Mouse (Mus musculus): ENCODE data around the gene Ccr7. TPM values are rescaled to one million over a fixed set of nuclear protein-coding genes. Genes with fewer than 3 reads are reported as not detected.

The Ccr7 gene
- polyA plus RNA-seq, 1 experiment from 2014 or later: 0.36 TPM

DNA sequence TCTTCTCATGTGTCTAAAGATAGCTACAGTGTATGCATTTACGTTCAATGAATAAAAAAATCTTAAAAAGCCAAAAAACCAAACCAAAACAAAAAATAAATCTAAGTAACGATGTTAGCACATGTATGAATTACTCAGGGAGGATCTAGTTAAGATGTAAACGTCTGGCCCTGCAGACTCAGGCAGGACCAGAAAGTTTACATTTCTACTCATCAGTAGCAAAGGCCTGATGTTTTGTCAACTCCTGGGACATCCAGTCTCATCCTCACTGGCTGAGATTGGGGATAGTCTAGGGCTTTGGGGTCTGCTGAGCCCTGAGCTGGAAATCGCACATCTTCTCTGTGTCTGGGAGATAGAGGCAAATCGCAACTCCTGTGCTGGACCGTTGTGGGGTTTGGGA lies 8.3 kb downstream of the Ccr7 start:
- H3K4me2 ChIP-seq: no peak overlapping the region
- no peak for ATAC-seq (replicated peaks; ENCODE audit: insufficient number of reproducible peaks, low FRiP score, low TSS enrichment)
- no peaks in the 10 kb centered on the region for H3K9me3 ChIP-seq (replicated peaks; ENCODE audit: control insufficient read depth, low read length)
- H3K4me3 ChIP-seq (ENCODE audit: low read depth, low read length): no peak overlapping the region
- peaks cover 4% of the 10 kb centered on the region for H3K27me3 ChIP-seq (ENCODE audit: control insufficient read depth, insufficient read depth, low read length)
- peaks cover 45% of the 10 kb centered on the region for H3K4me1 ChIP-seq (ENCODE audit: control insufficient read depth, insufficient read depth, low read length)
- WGBS (ENCODE audit: insufficient replicate concordance): 58% methylated on average over 6 of the region's 6 CpGs
- no peak overlapping the region for H3K9ac ChIP-seq (ENCODE audit: low read depth, low read length)
- H3K36me3 ChIP-seq (ENCODE audit: control insufficient read depth, insufficient read depth, low read length): no peaks in the 10 kb centered on the region
- H3K27ac ChIP-seq (ENCODE audit: low read depth, low read length): peak overlapping the region; percentile 89; the same call in 1 of the 2 replicates

DNA sequence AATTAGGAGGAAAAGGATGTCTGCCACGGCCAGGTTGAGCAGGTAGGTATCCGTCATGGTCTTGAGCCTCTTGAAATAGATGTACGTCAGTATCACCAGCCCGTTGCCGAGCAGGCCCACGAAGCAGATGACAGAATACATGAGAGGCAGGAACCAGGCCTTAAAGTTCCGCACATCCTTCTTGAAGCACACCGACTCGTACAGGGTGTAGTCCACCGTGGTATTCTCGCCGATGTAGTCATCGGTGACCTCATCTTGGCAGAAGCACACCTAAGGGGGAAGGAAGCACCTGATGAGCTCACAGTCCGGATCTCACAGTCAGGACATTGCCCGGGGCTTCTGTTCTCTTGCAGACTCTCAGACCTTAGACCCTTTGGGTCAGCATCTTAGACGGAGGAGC lies 9.1 kb downstream of the Ccr7 start:
- 92% methylated on average over 16 of the region's 16 CpGs for WGBS (ENCODE audit: insufficient replicate concordance)
- Histone ChIP-seq H3K4me3 (ENCODE audit: low read depth, low read length) (no peak overlapping the region), H3K27me3 (ENCODE audit: control insufficient read depth, insufficient read depth, low read length) (no peaks in the 10 kb centered on the region), H3K36me3 (ENCODE audit: control insufficient read depth, insufficient read depth, low read length) (no peaks in the 10 kb centered on the region), H3K9ac (ENCODE audit: low read depth, low read length) (no peak overlapping the region), H3K9me3 (replicated peaks; ENCODE audit: control insufficient read depth, low read length) (no peaks in the 10 kb centered on the region), H3K4me1 (ENCODE audit: control insufficient read depth, insufficient read depth, low read length) (peaks cover 42% of the 10 kb centered on the region), H3K4me2 (no peak overlapping the region), H3K27ac (ENCODE audit: low read depth, low read length) (no peak overlapping the region)
- no peak for ATAC-seq (replicated peaks; ENCODE audit: insufficient number of reproducible peaks, low FRiP score, low TSS enrichment)

DNA sequence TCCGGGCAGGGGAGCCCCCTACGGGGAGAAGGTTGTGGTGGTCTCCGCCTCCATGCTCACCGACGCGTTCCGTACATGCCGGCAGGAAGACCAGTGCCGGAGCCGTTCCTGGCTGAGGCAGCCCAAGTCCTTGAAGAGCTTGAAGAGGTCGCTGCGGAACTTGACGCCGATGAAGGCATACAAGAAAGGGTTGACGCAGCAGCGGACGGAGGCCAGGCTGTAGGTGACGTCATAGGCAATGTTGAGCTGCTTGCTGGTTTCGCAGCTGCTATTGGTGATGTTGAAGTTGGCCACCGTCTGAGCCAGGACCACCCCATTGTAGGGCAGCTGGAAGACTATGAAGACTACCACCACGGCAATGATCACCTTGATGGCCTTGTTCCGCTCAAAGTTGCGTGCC lies 9.9 kb downstream of the Ccr7 start:
- no peak for ATAC-seq (replicated peaks; ENCODE audit: insufficient number of reproducible peaks, low FRiP score, low TSS enrichment)
- Histone ChIP-seq H3K9me3 (replicated peaks; ENCODE audit: control insufficient read depth, low read length) (no peaks in the 10 kb centered on the region), H3K4me1 (ENCODE audit: control insufficient read depth, insufficient read depth, low read length) (peaks cover 40% of the 10 kb centered on the region), H3K27me3 (ENCODE audit: control insufficient read depth, insufficient read depth, low read length) (no peaks in the 10 kb centered on the region), H3K36me3 (ENCODE audit: control insufficient read depth, insufficient read depth, low read length) (no peaks in the 10 kb centered on the region), H3K4me2 (peak overlapping the region; percentile 20; the same call in 1 of the 2 replicates), H3K27ac (ENCODE audit: low read depth, low read length) (no peak overlapping the region), H3K4me3 (ENCODE audit: low read depth, low read length) (no peak overlapping the region), H3K9ac (ENCODE audit: low read depth, low read length) (no peak overlapping the region)
- WGBS (ENCODE audit: insufficient replicate concordance): 75% methylated on average over 23 of the region's 23 CpGs

DNA sequence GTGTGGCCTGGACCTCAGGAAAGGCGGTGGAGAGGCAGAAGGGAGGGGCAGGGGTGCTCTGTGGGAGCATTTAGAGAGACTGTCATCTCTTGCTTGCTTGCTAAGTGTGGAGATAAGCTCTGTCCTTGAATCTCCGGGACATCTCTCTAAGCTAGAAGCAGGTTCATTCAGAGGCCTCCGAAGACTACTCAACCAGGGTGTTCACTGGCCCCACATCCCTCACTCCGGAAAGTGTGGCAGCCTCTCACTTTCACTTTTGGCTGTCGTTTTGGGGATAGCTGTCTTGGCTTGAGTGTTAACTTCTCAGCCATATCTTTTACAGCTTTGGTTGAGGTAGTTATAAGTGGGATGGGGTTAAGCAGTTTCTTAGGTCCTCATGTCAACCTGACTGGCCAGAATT lies 10.4 kb downstream of the Ccr7 start:
- no peak overlapping the region for H3K4me3 ChIP-seq (ENCODE audit: low read depth, low read length)
- 26% methylated on average over 5 of the region's 5 CpGs for WGBS (ENCODE audit: insufficient replicate concordance)
- H3K27me3 ChIP-seq (ENCODE audit: control insufficient read depth, insufficient read depth, low read length): no peaks in the 10 kb centered on the region
- no peaks in the 10 kb centered on the region for H3K9me3 ChIP-seq (replicated peaks; ENCODE audit: control insufficient read depth, low read length)
- no peak overlapping the region; the same call in 1 of the 2 replicates for H3K4me2 ChIP-seq
- no peaks in the 10 kb centered on the region for H3K36me3 ChIP-seq (ENCODE audit: control insufficient read depth, insufficient read depth, low read length)
- 0 out of 2 replicates have a peak overlapping the region, but pooled peaks have one; percentile 24 for H3K9ac ChIP-seq (ENCODE audit: low read depth, low read length)
- H3K4me1 ChIP-seq (ENCODE audit: control insufficient read depth, insufficient read depth, low read length): peaks cover 36% of the 10 kb centered on the region
- ATAC-seq (replicated peaks; ENCODE audit: insufficient number of reproducible peaks, low FRiP score, low TSS enrichment): no peak
- H3K27ac ChIP-seq (ENCODE audit: low read depth, low read length): no peak overlapping the region

DNA sequence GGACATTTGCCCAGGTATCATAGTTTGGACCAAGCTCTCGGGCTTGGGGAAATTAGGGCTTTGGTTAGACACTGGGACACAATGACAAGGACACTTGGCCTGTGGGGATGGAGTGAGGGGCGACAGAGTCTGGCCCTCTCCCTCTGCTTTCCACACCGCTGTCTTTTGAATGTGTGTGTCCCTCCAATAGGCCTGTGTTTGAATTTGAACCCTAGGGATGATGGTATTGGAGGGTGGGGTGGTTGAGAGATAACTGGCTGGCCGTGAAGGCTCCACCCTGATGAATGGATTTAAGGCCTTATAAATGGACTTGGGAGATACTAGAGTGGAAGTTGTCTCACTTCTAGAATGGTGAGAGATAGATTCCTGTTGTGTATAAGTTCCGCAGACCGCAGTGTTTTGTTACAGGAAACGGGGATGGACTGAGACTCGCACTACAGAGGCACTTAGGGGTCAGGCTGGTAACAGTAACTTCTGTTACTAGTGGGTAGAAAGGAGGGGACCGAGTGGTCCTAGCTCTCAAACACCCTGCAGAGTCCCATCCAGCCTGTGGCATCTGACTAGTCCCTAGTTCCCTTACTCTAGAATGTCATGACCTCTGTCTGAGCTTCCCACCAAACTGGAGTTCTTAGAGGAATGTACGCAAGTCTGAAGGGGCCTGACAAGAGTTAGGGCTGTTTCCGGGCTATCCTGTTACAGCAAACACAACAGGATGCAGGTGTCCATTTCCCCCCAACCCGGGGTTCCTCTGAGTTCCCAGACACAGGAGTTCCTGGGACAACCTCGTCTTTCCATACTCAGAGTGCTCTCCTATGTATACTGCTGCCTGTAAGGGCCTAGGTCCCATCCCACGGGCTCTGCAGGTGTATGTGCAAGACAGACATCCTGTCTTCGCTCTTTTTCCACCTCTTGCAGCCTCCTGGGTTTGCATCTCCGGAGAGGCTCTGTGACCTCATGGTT lies 11.5 kb downstream of the Ccr7 start:
- Histone ChIP-seq H3K4me2 (no peak overlapping the region), H3K9ac (ENCODE audit: low read depth, low read length) (0 out of 2 replicates have a peak overlapping the region, but pooled peaks have one; percentile 12), H3K27me3 (ENCODE audit: control insufficient read depth, insufficient read depth, low read length) (no peaks in the 10 kb centered on the region), H3K9me3 (replicated peaks; ENCODE audit: control insufficient read depth, low read length) (no peaks in the 10 kb centered on the region), H3K27ac (ENCODE audit: low read depth, low read length) (no peak overlapping the region), H3K4me3 (ENCODE audit: low read depth, low read length) (no peak overlapping the region), H3K4me1 (ENCODE audit: control insufficient read depth, insufficient read depth, low read length) (peaks cover 25% of the 10 kb centered on the region), H3K36me3 (ENCODE audit: control insufficient read depth, insufficient read depth, low read length) (no peaks in the 10 kb centered on the region)
- WGBS (ENCODE audit: insufficient replicate concordance): 63% methylated on average over 16 of the region's 16 CpGs
- no peak for ATAC-seq (replicated peaks; ENCODE audit: insufficient number of reproducible peaks, low FRiP score, low TSS enrichment)

DNA sequence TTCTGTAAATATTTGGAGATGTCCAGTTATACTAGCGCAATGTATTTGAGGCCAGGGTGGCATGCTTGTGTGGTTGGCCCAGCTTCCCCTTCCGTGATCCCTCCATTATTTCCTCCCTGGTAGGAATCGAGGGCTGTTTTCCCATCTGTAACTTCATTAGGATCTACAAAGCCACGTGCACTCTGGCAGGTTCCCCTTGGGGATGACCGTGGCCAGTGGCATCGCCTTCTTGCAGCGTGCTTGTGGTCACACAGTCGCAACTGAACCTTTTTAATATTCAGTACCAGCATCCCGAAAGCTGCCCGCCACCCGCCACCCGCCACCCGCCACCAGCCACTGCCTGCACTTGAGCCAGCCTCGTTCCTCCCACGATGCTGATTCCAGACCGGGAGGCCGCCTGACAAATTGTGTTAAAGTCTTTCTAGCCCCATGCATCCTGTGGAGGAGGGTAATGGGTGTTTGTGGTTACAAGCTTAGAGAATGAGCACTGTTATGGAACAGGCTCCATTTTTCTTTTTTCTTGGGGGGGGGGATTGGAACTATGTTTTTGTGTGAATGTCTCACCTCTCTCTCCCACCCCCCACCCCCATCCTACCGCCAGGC lies 12.3 kb downstream of the Ccr7 start:
- peaks cover 18% of the 10 kb centered on the region for H3K4me1 ChIP-seq (ENCODE audit: control insufficient read depth, insufficient read depth, low read length)
- no peak overlapping the region for H3K27ac ChIP-seq (ENCODE audit: low read depth, low read length)

DNA sequence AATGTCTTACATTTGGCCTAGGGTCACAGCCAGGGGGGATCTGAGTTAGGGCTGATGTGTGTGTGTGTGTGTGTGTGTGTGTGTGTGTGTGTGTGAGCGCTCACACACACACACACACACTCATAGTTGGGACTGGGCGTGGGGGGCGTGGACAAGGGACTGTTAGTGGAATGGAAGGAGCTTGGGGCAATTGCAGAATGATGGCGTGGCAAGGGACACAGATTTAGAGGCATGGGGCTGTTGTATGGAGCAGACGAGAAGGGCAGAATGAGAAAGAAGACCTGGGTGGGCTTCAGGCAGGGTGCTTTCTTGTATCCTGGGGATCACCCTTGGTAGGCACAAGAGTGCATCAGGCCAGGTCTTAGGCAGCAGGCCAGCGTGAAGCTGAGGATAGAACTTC lies 12.8 kb downstream of the Ccr7 start:
- 72% methylated on average over 6 of the region's 6 CpGs for WGBS (ENCODE audit: insufficient replicate concordance)
- no peak overlapping the region for H3K4me3 ChIP-seq (ENCODE audit: low read depth, low read length)
- no peak overlapping the region for H3K27ac ChIP-seq (ENCODE audit: low read depth, low read length)
- no peak overlapping the region for H3K4me2 ChIP-seq
- H3K9ac ChIP-seq (ENCODE audit: low read depth, low read length): no peak overlapping the region
- peaks cover 12% of the 10 kb centered on the region for H3K4me1 ChIP-seq (ENCODE audit: control insufficient read depth, insufficient read depth, low read length)
- no peak for ATAC-seq (replicated peaks; ENCODE audit: insufficient number of reproducible peaks, low FRiP score, low TSS enrichment)
- no peaks in the 10 kb centered on the region for H3K9me3 ChIP-seq (replicated peaks; ENCODE audit: control insufficient read depth, low read length)
- no peaks in the 10 kb centered on the region for H3K36me3 ChIP-seq (ENCODE audit: control insufficient read depth, insufficient read depth, low read length)
- H3K27me3 ChIP-seq (ENCODE audit: control insufficient read depth, insufficient read depth, low read length): no peaks in the 10 kb centered on the region

More for the DNA sequence above, 12.3 kb downstream of the Ccr7 start:
- Histone ChIP-seq H3K36me3 (ENCODE audit: control insufficient read depth, insufficient read depth, low read length) (no peaks in the 10 kb centered on the region), H3K27me3 (ENCODE audit: control insufficient read depth, insufficient read depth, low read length) (no peaks in the 10 kb centered on the region), H3K9me3 (replicated peaks; ENCODE audit: control insufficient read depth, low read length) (no peaks in the 10 kb centered on the region), H3K4me3 (ENCODE audit: low read depth, low read length) (no peak overlapping the region), H3K9ac (ENCODE audit: low read depth, low read length) (no peak overlapping the region), H3K4me2 (no peak overlapping the region)
- WGBS (ENCODE audit: insufficient replicate concordance): 67% methylated on average over 18 of the region's 18 CpGs
- no peak for ATAC-seq (replicated peaks; ENCODE audit: insufficient number of reproducible peaks, low FRiP score, low TSS enrichment)

DNA sequence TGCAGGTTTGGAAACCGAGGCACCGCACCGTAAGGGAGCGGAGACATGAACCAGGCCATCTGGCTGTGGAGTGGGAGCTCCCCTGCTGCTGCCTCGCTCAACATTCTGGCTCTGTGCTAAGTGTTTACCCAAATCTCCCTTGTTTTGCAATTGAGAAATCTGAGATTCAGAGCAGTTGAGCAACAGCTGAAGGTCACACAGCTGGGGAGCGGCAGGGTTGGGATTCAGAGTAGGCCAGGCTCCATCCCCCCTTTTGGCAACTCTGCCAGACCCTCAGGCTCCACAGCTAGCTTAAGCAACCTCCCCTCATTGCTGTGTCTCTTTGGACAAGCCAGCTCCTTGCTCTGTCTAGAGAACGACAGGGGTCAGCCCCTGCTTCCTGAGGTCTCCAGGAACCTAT lies 13.3 kb downstream of the Ccr7 start:
- Histone ChIP-seq H3K27ac (ENCODE audit: low read depth, low read length) (no peak overlapping the region), H3K4me1 (ENCODE audit: control insufficient read depth, insufficient read depth, low read length) (peaks cover 9% of the 10 kb centered on the region)

More for the DNA sequence above, 13.3 kb downstream of the Ccr7 start:
- 72% methylated on average over 7 of the region's 7 CpGs for whole genome bisulfite sequencing (ENCODE audit: insufficient replicate concordance)
- Histone ChIP-seq H3K4me2 (no peak overlapping the region), H3K9ac (ENCODE audit: low read depth, low read length) (no peak overlapping the region), H3K4me3 (ENCODE audit: low read depth, low read length) (no peak overlapping the region), H3K9me3 (replicated peaks; ENCODE audit: control insufficient read depth, low read length) (no peaks in the 10 kb centered on the region), H3K36me3 (ENCODE audit: control insufficient read depth, insufficient read depth, low read length) (no peaks in the 10 kb centered on the region), H3K27me3 (ENCODE audit: control insufficient read depth, insufficient read depth, low read length) (no peaks in the 10 kb centered on the region)
- no peak for ATAC-seq (replicated peaks; ENCODE audit: insufficient number of reproducible peaks, low FRiP score, low TSS enrichment)

Data from heart, embryonic 11.5 days (tissue).